In genomic region chr11:96284774-96285734, GRCm38 (mm10) we compare ENCODE assay signal across 8 mouse cellular contexts. TPM values are rescaled to one million over a fixed set of nuclear protein-coding genes. Genes with fewer than 3 reads are reported as not detected.
A peak's percentile ranks its signal among the peaks of the same experiment; 100 is the strongest.
DNase-seq lines count a peak whose midpoint lies in the region; ATAC-seq and TF ChIP-seq lines count a peak whose summit lies in the region.

No protein-coding gene starts in this region.

- H3K27me3 ChIP-seq in hindbrain, embryonic 15.5 days = peaks cover 72% of the 10 kb centered on the region
- H3K27me3 ChIP-seq in liver, adult 2 months (ENCODE audit: control insufficient read depth, insufficient read depth, low read length) = peaks cover 35% of the 10 kb centered on the region

- H3K27ac ChIP-seq in hindbrain, embryonic 15.5 days (replicated peaks) = peak overlapping the region; percentile 72
- H3K27ac ChIP-seq in liver, adult 2 months (replicated peaks; ENCODE audit: insufficient read depth, low read depth, low read length) = no peak overlapping the region

- H3K4me2 ChIP-seq in hindbrain, embryonic 15.5 days = peak overlapping the region; percentile 50

- peak overlapping the region; percentile 40 for H3K4me3 ChIP-seq in hindbrain, embryonic 15.5 days
- peak overlapping the region; percentile 54; the same call in 1 of the 2 replicates for H3K4me3 ChIP-seq in liver, adult 2 months (ENCODE audit: insufficient read depth, low read depth, low read length)

- TF ChIP-seq POLR2A in liver, adult 2 months (IDR thresholded peaks at IDR 0.05; ENCODE audit: extremely low read depth, insufficient read depth, low read length) = no peak

- H3K9me3 ChIP-seq in hindbrain, embryonic 15.5 days = no peaks in the 10 kb centered on the region

- peak; percentile 37 for DNase-seq in urinary bladder, postnatal 14 days (ENCODE audit: low spot score)
- DNase-seq in urinary bladder, postnatal 25 days (ENCODE audit: low spot score) = no peak
- DNase-seq in liver, adult 2 months (ENCODE audit: extremely low read depth, low read depth, low spot score) = no peak
- no peak for DNase-seq in retina, embryonic 14.5 days (ENCODE audit: low spot score)
- no peak for DNase-seq in layer of hippocampus, postnatal 14 days (ENCODE audit: low spot score in 2 of 2)
- no peak for DNase-seq in MN1 (ENCODE audit: low spot score)
- no peak for DNase-seq in cerebellum, adult 8-10 months

- no peak for TF ChIP-seq CTCF in liver, adult 2 months (IDR thresholded peaks at IDR 0.05; ENCODE audit: low read depth, low read length)

- peak overlapping the region; percentile 28 for H3K9ac ChIP-seq in hindbrain, embryonic 15.5 days
- H3K9ac ChIP-seq in liver, adult 2 months (ENCODE audit: low read depth, low read length) = peak overlapping the region; percentile 42; the same call in 1 of the 2 replicates

- WGBS in hindbrain, embryonic 15.5 days = under 1% methylated on average over 37 of the region's 37 CpGs
- WGBS in liver, adult 2 months = 8% methylated on average over 37 of the region's 37 CpGs

- H3K36me3 ChIP-seq in hindbrain, embryonic 15.5 days = no peaks in the 10 kb centered on the region
- no peaks in the 10 kb centered on the region for H3K36me3 ChIP-seq in liver, adult 2 months (ENCODE audit: control insufficient read depth, insufficient read depth, low read length)

- H3K4me1 ChIP-seq in hindbrain, embryonic 15.5 days (replicated peaks) = peaks cover 6% of the 10 kb centered on the region
- peaks cover 3% of the 10 kb centered on the region; the same call in 1 of the 2 replicates for H3K4me1 ChIP-seq in liver, adult 2 months (ENCODE audit: control insufficient read depth, insufficient read depth, low read length)

- H3K79me2 ChIP-seq in liver, adult 2 months (ENCODE audit: control insufficient read depth, insufficient read depth, low read length) = no peaks in the 10 kb centered on the region

- peak; percentile 69; the same call in 1 of the 2 replicates for ATAC-seq in hindbrain, embryonic 15.5 days (ENCODE audit: low FRiP score, low read depth)

RNA-seq across cellular contexts. Expression of gene Hoxb7, which starts 1.4 kb away (rescaled TPM):
- polyA plus RNA-seq in hindbrain, embryonic 15.5 days (2015; fragmentation: Nextera tagmentation; extraction: Ambion mirVana) = 26.5 and 33.6 TPM in 2 replicates
- 0.09 and 0.54 TPM in 2 replicates for total RNA-seq in liver, adult 2 months (2014; rRNA removed)
- 0.06 and 0.17 TPM in 2 replicates for polyA plus RNA-seq in liver, adult 2 months (2012; rRNA removed)
- not detected for total RNA-seq in layer of hippocampus, postnatal 14 days (2021)

RNA-seq across cellular contexts. Expression of gene Hoxb8, which starts 3.3 kb away (rescaled TPM):
- 18.2 and 26.1 TPM in 2 replicates for polyA plus RNA-seq in hindbrain, embryonic 15.5 days (2015; fragmentation: Nextera tagmentation; extraction: Ambion mirVana)
- total RNA-seq in liver, adult 2 months (2014; rRNA removed) = not detected in 2 replicates
- 0.04 TPM in 1 of 2 replicates, not detected in the other for polyA plus RNA-seq in liver, adult 2 months (2012; rRNA removed)
- not detected for total RNA-seq in layer of hippocampus, postnatal 14 days (2021)

RNA-seq across cellular contexts. Expression of gene Hoxb6, which starts 7.2 kb away (rescaled TPM):
- polyA plus RNA-seq in hindbrain, embryonic 15.5 days (2015; fragmentation: Nextera tagmentation; extraction: Ambion mirVana) = 52.1 and 66.7 TPM in 2 replicates
- 0.07 TPM in 1 of 2 replicates, not detected in the other for total RNA-seq in liver, adult 2 months (2014; rRNA removed)
- 0.15 and 0.30 TPM in 2 replicates for polyA plus RNA-seq in liver, adult 2 months (2012; rRNA removed)
- total RNA-seq in layer of hippocampus, postnatal 14 days (2021) = not detected

RNA-seq across cellular contexts. Expression of gene Hoxb9, which starts 13.8 kb away (rescaled TPM):
- 2.1 and 15.7 TPM in 2 replicates for polyA plus RNA-seq in hindbrain, embryonic 15.5 days (2015; fragmentation: Nextera tagmentation; extraction: Ambion mirVana)
- total RNA-seq in liver, adult 2 months (2014; rRNA removed) = 0.07 TPM in 1 of 2 replicates, not detected in the other
- polyA plus RNA-seq in liver, adult 2 months (2012; rRNA removed) = not detected in 2 replicates
- total RNA-seq in layer of hippocampus, postnatal 14 days (2021) = not detected

RNA-seq across cellular contexts. Expression of gene Hoxb5, which starts 18.1 kb away (rescaled TPM):
- polyA plus RNA-seq in hindbrain, embryonic 15.5 days (2015; fragmentation: Nextera tagmentation; extraction: Ambion mirVana) = 115 and 140 TPM in 2 replicates
- total RNA-seq in liver, adult 2 months (2014; rRNA removed) = 0.09 and 0.20 TPM in 2 replicates
- polyA plus RNA-seq in liver, adult 2 months (2012; rRNA removed) = 0.35 and 0.40 TPM in 2 replicates
- total RNA-seq in layer of hippocampus, postnatal 14 days (2021) = not detected
